Mouse (Mus musculus) right cerebral cortex, postnatal 4 days (tissue): Measurements from ENCODE around the gene Nedd8.

Experiments
- DNase-seq: peaks from one replicate; pipeline ENCODE4 v3.0.0-alpha.2; 2022

Nedd8 gene

DNA sequence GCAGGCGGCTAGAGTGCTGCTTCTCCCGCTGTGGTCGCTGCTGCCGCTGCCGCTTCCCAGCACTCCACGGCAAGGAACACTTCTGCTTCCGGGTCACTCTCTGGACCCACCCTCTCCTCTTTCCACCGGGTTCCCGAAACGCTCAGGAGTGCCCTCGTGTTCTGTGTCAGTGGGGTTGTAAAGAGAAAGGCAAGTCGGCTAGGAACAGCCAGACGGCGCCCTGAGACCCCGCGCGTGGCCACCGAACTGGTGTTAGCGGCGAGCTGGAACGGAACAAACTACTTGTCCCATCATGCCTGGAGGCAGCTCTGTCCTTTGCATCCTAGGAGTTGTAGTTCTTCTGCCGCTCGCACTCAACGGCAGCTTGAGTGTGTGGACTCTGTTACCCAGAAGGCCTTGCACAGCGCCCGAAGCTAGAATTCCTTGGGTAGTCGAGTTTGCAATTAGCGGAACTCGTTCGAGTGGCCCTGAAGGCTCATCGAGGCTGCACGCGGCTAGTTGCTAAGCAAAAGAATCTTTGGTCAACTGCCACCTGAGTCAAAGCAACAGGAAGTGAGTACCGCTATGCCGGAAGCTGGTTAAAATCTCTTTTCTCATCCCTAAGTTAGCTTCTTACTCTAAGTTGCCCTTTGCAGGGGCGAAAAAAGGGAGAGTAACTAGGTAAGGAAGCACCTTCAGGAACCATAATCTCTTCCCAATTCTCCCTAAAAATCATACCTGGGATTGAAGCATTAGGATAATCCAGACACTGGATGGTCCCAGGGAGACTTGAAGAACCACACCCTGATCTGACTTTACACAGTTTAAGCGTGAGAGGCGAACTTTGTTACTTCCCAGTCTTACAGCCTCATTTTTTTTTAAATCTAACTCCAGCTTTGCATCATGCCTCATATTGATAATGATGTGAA, at the start of gene Nedd8, which contains the start of gene Gmpr2:
Gene Nedd8 (minus strand): TSS at position 292 of the 908 bp plus-strand sequence.
Gene Gmpr2 (plus strand): TSS at position 109 of the 908 bp plus-strand sequence.
- DNase-seq, result peak; percentile 76

GRCm38 (mm10) chr14:55721076-55721475, 49.2 kb upstream of the Nedd8 start:
- no peak for DNase-seq

DNA sequence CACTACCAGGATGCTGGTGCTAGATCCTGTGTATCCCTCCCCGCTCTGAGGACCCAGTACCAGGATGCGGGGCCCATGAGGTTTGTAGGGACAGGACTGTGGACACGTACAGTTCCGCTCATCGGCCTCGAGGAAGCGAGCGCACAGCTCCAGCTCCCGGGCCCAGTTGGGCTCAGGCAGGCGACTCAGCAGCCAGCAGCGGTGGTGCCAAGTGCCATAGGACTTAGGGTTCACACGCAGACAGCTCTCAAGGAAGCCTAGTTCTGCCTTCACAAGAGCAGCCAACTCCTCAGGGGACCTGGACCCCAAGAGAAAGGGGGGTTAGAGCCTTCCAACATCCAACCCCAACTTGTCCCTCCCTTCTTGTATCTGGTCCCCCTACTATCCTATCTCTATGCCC, 48.7 kb upstream of the Nedd8 start:
- no peak for DNase-seq

- DNase-seq, result no peak
Measured at GRCm38 (mm10) chr14:55719737-55720136, 47.8 kb upstream of the Nedd8 start.

DNA sequence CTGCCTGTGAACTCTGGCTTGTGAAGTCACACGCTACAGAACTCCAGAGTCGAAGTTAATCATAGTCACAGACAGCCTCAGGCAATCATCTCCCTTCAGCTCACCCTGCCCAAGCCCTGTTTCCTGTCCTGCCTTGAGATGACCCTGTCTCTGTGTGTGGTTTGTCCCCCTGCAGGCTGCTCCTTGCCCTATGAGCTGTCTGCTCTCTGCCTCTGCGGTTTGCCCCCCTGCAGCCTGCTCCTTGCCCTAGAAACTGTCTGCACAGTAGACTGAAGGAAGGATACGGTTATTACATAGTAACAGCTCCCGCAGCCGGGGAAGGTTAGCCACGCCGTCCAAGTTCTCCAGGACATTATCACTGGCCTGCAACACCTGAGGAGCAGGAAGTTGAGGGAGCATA, 45.0 kb upstream of the Nedd8 start:
- no peak for DNase-seq

GRCm38 (mm10) chr14:55716271-55716670, 44.3 kb upstream of the Nedd8 start:
- DNase-seq, result no peak

DNA sequence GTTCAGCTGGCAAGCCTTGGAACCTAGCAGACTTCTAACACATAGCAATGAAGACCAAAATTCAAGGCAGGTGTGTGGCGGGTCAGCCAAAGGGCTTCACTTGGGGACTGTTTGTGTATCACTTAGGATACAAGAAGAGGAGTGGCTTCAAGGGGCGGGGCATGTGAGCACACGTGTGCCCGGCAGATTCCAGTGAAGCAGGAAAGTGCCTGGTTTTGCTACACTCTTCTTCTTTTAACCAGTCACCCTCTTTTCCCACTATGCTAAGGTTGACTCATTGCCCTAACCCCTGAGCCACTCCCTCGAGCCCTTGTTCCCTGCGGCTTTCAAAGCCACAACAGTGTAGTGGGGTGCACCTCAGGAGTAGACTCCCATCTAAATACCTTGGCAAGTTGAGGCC, 43.0 kb upstream of the Nedd8 start:
- no peak for DNase-seq

DNA sequence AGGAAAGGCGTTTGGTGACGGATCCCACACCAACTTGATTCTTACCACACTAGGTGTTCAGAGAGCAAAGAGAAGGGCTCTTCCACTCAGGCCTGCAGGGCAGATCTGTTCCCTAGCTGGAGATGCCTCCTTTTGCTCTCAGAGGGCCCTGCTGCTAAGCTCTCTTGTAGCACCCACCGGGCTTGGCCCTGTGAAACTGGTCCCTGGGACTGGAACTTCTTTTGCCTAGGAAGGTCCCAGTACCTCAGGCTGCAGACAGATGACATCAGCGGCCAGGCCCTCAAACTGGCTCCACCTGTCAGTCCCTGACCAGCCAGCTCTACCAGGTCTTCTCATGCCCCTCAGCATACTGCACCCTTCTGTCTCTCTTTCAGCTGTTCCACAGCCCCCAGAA, 41.8 kb upstream of the Nedd8 start, which contains the start of gene Tgm1:
Gene Tgm1 (minus strand): TSS at position 198 of the 394 bp plus-strand sequence.
- no peak for DNase-seq

DNA sequence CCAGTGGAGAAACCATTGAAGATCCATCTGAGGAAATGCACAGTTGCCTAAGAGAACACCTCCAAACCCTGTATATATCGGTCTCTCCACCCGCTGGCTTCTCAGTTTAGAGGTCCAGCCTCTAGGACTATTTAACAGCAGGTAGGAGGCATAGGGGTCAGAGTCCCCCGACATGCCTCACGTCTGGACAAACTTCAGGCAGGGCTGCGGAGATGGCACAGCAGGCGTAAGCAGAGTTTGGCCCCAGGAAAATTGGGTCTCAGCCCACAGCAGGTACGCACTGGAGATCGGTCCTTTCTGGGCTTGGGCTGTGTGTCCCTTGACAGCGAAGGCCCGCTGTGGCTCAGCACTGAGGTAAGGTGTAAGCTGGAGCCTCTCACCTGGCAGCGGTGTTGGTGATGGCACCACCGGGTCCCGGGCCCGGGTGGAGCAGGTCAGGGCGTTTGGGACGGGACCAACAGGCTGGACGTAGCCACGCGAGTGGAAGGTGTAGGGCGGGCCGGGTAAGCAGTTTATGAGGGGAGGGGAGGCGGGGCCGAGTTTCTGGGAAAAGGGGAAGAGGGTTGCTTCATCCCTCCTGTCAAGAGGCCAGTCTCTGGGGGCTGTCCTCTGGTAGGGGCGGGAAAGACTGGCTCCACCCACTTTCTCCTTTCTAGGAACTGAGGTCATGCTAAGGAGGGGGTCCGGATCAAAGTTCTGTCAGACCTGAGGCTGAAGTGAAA, 41.2 kb upstream of the Nedd8 start:
- no peak for DNase-seq

GRCm38 (mm10) chr14:55711786-55712185, 39.9 kb upstream of the Nedd8 start:
- no peak for DNase-seq

DNA sequence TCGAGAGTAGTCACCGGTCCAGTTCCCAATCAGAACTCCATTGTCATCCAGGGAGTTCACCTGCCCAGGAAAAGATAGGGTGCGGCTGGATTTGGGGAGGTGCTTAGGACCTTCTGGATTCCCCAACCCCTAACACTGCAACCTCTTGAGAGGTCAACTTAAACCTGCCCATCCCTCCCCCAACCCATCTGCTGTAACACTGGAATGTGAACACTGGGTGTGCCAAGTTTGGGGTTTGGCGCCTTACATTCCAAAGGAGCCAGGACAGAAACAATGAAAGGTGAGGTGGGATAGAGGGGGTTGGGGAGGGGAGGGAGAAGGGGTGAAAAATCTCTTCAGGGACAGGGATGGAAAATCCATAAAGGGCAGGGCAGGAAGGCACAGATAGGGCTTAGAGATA, 37.6 kb upstream of the Nedd8 start:
- no peak for DNase-seq

DNA sequence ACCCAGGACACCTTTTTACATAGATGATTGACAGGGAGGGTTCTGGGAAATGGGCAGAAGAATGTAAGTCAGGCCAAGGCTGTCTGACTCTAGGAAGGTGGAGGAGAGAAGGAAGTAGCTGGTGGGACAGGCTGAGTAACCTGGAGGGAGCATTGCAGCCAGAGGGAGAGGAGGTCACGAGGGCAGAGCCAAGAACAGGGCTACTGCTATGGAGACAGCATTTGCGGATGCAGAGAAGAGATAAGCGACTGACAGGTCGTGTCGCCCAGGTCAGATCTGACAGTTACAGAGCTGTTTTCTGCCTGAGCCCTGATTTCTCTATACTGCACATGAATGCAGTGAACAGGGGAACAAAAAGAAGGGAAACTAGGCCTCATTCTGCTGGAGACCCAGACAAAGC, 35.5 kb upstream of the Nedd8 start:
- DNase-seq, result no peak

- no peak for DNase-seq
Measured at GRCm38 (mm10) chr14:55706051-55706600, 34.2 kb upstream of the Nedd8 start.

GRCm38 (mm10) chr14:55702761-55703160, 30.8 kb upstream of the Nedd8 start:
- DNase-seq, result no peak

DNA sequence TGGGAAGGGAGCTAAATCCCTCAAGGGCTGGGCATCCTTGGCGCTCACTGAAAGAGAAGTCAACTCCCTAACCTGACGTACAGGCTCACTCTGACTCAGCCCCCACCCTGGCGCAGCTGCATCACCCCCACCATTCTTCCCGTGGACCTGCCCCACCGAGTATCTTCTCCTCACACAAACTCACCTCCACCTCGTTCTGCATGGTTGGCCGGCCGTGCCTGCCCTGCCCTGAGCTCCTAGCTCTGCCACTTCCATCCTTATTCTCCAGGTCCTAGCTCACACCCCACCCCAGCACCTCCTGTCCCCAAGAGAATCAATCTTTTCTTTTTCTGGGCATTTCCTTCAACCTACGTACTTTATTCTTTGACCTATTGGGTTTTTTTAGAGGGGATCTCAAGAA, 29.2 kb upstream of the Nedd8 start:
- no peak for DNase-seq

- DNase-seq, result no peak
Measured at GRCm38 (mm10) chr14:55697226-55697625, 25.3 kb upstream of the Nedd8 start.

DNA sequence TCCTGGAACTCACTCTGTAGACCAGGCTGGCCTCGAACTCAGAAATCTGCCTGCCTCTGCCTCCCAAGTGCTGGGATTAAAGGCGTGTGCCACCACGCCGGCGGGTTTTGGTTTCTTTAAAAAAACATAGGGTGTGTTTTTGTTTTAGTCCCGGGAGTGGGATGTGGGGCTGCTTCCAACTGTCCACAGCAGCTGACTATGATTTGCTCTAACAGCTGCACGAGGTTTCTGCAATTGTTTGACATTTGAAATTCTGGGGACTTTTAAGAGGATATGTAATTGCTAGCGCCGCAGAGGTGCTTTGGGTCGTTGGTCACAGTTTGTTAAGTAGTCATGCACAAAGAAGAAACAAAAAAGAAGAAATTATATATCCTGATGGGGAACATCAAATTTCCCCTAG, 17.5 kb upstream of the Nedd8 start:
- no peak for DNase-seq

DNA sequence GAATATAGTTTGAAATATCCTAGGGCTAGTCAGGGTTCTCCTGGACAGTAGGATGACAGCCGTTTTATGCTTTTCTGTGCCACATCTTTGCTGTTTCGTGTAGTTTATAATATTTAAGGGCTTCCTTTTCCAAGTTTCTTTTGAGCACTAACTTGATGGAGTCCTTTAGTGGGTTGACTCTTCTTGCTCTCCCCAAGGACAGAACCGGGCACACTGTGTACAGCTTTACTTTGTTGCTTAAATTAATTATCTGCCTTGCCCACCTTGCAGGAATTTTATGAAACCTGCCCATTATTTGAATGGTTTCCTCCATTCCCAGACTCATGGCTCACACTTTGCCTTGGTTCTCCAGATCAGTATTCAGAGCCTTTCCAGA, 10.2 kb upstream of the Nedd8 start:
- no peak for DNase-seq

GRCm38 (mm10) chr14:55681160-55682117, 9.5 kb upstream of the Nedd8 start, which contains the start of gene Tinf2:
Tinf2 (minus strand) TSS chr14:55681820.
- DNase-seq, result peak; percentile 93

DNA sequence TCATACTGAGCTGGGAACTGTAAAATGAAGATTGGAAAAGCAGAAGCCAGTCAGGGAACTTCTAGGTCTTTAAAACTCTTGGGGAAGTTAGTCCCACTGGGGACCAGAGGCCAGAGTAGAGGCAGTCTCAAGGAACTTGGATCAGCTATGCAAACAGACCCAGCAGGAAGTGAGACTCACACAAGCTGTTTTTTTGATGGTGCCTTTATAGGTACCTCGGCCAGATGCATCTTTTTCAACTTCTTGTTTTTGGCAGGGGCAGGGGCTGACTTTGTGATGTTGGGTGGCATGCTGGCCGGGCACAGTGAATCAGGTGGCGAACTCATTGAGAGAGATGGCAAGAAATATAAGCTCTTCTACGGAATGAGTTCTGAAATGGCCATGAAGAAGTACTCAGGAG, 5.7 kb upstream of the Nedd8 start:
- DNase-seq, result no peak

DNA sequence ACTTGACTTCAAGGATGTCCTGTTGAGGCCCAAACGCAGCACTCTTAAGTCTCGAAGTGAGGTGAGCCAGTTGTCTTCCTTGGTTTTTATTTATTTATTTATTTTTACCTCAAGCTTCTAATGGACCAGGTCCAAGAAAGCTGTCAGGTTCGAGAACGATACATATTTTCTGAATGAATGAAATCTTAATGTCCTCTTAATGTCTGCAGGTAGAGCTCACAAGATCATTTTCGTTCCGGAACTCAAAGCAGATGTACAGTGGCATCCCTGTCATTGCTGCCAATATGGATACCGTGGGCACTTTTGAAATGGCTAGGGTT, 777 bp upstream of the Nedd8 start:
- no peak for DNase-seq

DNA sequence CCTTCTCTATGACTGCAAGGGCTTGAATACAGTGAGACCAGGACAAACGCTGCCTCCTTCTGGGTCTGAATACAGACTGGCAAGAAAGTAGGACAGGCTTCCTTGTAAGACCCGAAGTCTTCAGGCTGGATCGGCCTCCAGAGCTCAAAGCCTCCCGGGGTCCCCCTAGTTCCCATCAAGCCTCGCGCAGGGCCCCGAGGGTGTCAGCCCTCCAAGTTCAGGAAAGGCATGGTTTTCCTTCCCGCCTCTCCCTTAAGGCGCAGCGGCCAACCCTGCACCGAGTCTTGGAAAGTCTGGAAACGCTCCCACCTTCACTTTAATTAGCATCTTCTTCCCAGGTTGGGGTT, 465 bp downstream of the Nedd8 start:
- DNase-seq, result no peak

GRCm38 (mm10) chr14:55660636-55661035, 11.3 kb downstream of the Nedd8 start:
- no peak for DNase-seq
